Mouse (Mus musculus) thymus, adult 2 months (tissue): ENCODE data around the gene Tmem59l.

Experiments
- CTCF ChIP-seq: fragments of 200-500 bp; IDR thresholded peaks from 2 replicates; pipeline ENCODE4 v1.5.1; 2012; ENCODE audit warnings: mild to moderate bottlenecking, control low read depth, low read length, moderate library complexity, borderline replicate concordance; ENCODE audit not compliant: control insufficient read depth, poor library complexity, insufficient read depth; ENCODE audit errors: extremely low read depth
- POLR2A ChIP-seq: fragments of 200-500 bp; IDR thresholded peaks from 2 replicates; pipeline ENCODE4 v1.6.1; 2012; ENCODE audit warnings: mild to moderate bottlenecking, low read length, control low read depth, moderate library complexity; ENCODE audit not compliant: control insufficient read depth, poor library complexity, insufficient read depth; ENCODE audit errors: extremely low read depth

GRCm38 (mm10) chr8:70464162-70464561 lies 23.0 kb downstream of the Tmem59l start:
- TF ChIP-seq POLR2A (no peak), CTCF (no peak)
